Comparison of ENCODE assay signal across 8 mouse cellular contexts in the genomic region with DNA sequence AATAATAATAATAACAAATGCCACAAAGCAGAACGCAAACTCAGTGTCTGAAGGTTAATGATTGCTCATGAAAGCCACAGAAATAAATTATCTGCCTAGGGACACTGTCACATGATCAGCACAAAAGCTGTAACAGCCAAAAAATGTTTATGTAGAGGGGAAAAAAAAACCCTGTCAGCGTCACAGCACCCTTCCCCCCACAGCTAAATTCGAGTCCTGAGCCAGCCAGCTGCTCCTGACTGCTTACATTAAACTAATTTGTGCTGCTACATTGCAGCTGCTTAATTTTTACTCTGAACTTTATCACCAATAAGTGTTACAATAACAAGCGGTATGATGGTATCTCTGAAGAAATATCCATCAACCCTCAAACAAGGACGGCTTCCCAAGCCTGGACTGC.
DNase-seq lines count a peak whose midpoint lies in the region; ATAC-seq lines count a peak whose summit lies in the region.

No protein-coding gene starts in this region.

- H3K4me3 ChIP-seq in heart, embryonic 11.5 days (ENCODE audit: low read depth, low read length) = no peak overlapping the region
- H3K4me3 ChIP-seq in forebrain, embryonic 14.5 days (ENCODE audit: low read depth, low read length) = no peak overlapping the region
- H3K4me3 ChIP-seq in neural tube, embryonic 15.5 days (replicated peaks) = no peak overlapping the region

- no peak overlapping the region for H3K9ac ChIP-seq in heart, embryonic 11.5 days (ENCODE audit: low read depth, low read length)
- no peak overlapping the region for H3K9ac ChIP-seq in forebrain, embryonic 14.5 days (ENCODE audit: low read length)
- no peak overlapping the region for H3K9ac ChIP-seq in neural tube, embryonic 15.5 days (replicated peaks)

- no peaks in the 10 kb centered on the region; the same call in 1 of the 2 replicates for H3K4me1 ChIP-seq in heart, embryonic 11.5 days (ENCODE audit: control insufficient read depth, insufficient read depth, low read length)
- peaks cover 9% of the 10 kb centered on the region; the same call in 1 of the 2 replicates for H3K4me1 ChIP-seq in forebrain, embryonic 14.5 days (ENCODE audit: control insufficient read depth, insufficient read depth, low read length)
- H3K4me1 ChIP-seq in neural tube, embryonic 15.5 days = peaks cover 8% of the 10 kb centered on the region

- WGBS in heart, embryonic 11.5 days (ENCODE audit: insufficient replicate concordance) = 33% methylated on average over 5 of the region's 5 CpGs
- 24% methylated on average over 5 of the region's 5 CpGs for WGBS in forebrain, embryonic 14.5 days
- 16% methylated on average over 5 of the region's 5 CpGs for WGBS in neural tube, embryonic 15.5 days

- no peaks in the 10 kb centered on the region for H3K36me3 ChIP-seq in heart, embryonic 11.5 days (ENCODE audit: control insufficient read depth, insufficient read depth, low read length)
- no peaks in the 10 kb centered on the region for H3K36me3 ChIP-seq in forebrain, embryonic 14.5 days (ENCODE audit: control insufficient read depth, insufficient read depth, low read length)
- H3K36me3 ChIP-seq in neural tube, embryonic 15.5 days = no peaks in the 10 kb centered on the region

- no peaks in the 10 kb centered on the region for H3K9me3 ChIP-seq in heart, embryonic 11.5 days (replicated peaks; ENCODE audit: control insufficient read depth, low read length)
- no peaks in the 10 kb centered on the region for H3K9me3 ChIP-seq in forebrain, embryonic 14.5 days (replicated peaks; ENCODE audit: control insufficient read depth, low read length)
- no peaks in the 10 kb centered on the region for H3K9me3 ChIP-seq in neural tube, embryonic 15.5 days (replicated peaks)

- no peaks in the 10 kb centered on the region for H3K27me3 ChIP-seq in heart, embryonic 11.5 days (ENCODE audit: control insufficient read depth, insufficient read depth, low read length)
- H3K27me3 ChIP-seq in forebrain, embryonic 14.5 days (replicated peaks; ENCODE audit: control insufficient read depth, insufficient read depth, low read length) = no peaks in the 10 kb centered on the region
- H3K27me3 ChIP-seq in neural tube, embryonic 15.5 days (replicated peaks) = no peaks in the 10 kb centered on the region

- no peak overlapping the region for H3K27ac ChIP-seq in heart, embryonic 11.5 days (ENCODE audit: low read depth, low read length)
- peak overlapping the region; percentile 80; the same call in 1 of the 2 replicates for H3K27ac ChIP-seq in forebrain, embryonic 14.5 days (ENCODE audit: low read depth, low read length)
- no peak overlapping the region for H3K27ac ChIP-seq in neural tube, embryonic 15.5 days (replicated peaks)

- DNase-seq in heart, postnatal 4 days = peak; percentile 16
- DNase-seq in forebrain, embryonic 14.5 days (ENCODE audit: low spot score) = peak; percentile 90
- peak; percentile 44 to 57 for DNase-seq in kidney, postnatal 25 days
- DNase-seq in thymus, postnatal 36 days = no peak
- DNase-seq in cerebellum, adult 9-11 months = no peak

- no peak overlapping the region for H3K4me2 ChIP-seq in heart, embryonic 11.5 days
- peak overlapping the region; percentile 4; the same call in 1 of the 2 replicates for H3K4me2 ChIP-seq in forebrain, embryonic 14.5 days (ENCODE audit: low read length)
- peak overlapping the region; percentile 31 for H3K4me2 ChIP-seq in neural tube, embryonic 15.5 days

- no peak for ATAC-seq in heart, embryonic 11.5 days (replicated peaks; ENCODE audit: insufficient number of reproducible peaks, low FRiP score, low TSS enrichment)
- ATAC-seq in forebrain, embryonic 14.5 days = peak; percentile 84
- peak; percentile 79 for ATAC-seq in neural tube, embryonic 15.5 days (ENCODE audit: low FRiP score)
- no peak for ATAC-seq in monocyte, adult 5-6 weeks (replicated peaks; ENCODE audit: insufficient number of reproducible peaks, low FRiP score, low TSS enrichment, poor library complexity, severe bottlenecking)

Comparison
In these comparisons a context has a peak if more than half of its experiments do, and no peak if none do; other contexts are left out.
1. DNase-seq: peak in heart, postnatal 4 days (single experiment), forebrain, embryonic 14.5 days (single experiment) and kidney, postnatal 25 days (2 of 2); none in thymus, postnatal 36 days (0 of 2) and cerebellum, adult 9-11 months (single experiment).
2. ATAC-seq: peak in forebrain, embryonic 14.5 days (single experiment) and neural tube, embryonic 15.5 days (single experiment); none in heart, embryonic 11.5 days (single experiment) and monocyte, adult 5-6 weeks (single experiment).